Mouse (Mus musculus) kidney, adult 2 months (tissue): ENCODE data around the gene Krt13.

Experiments used
- CTCF ChIP-seq: fragments of 200-500 bp; conservative IDR thresholded peaks from 2 replicates; pipeline ENCODE4 v1.5.1; 2011; ENCODE audit warnings: low read depth, mild to moderate bottlenecking, control low read depth, low read length, moderate library complexity, mixed read lengths; ENCODE audit not compliant: insufficient read depth, insufficient read length
- POLR2A ChIP-seq: fragments of 200-500 bp; IDR thresholded peaks from one replicate; pipeline ENCODE4 v1.6.1; 2011; ENCODE audit warnings: low read depth, low read length, control low read depth

DNA sequence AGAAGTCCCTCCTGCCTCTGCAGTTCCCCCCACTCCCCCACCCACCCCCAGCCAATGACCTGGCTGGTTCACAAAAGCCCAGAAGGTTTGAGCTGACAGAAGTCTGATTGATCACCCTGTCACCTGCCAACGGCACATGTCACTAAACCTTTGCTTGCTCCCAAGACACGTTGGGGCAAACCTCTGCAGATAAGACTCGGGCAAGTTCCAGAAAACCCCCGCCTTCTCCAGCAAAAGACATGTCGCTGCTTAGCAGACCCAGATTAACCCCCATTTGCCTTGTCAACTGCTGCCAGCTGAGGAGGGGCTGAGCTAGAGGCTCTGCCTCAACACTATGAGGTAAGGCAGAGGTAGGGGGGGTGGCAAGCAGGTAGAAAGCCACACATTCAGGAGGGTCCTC, 15.2 kb upstream of the Krt13 start:
- no peak for TF ChIP-seq CTCF
- TF ChIP-seq POLR2A: no peak
